In the genomic region with DNA sequence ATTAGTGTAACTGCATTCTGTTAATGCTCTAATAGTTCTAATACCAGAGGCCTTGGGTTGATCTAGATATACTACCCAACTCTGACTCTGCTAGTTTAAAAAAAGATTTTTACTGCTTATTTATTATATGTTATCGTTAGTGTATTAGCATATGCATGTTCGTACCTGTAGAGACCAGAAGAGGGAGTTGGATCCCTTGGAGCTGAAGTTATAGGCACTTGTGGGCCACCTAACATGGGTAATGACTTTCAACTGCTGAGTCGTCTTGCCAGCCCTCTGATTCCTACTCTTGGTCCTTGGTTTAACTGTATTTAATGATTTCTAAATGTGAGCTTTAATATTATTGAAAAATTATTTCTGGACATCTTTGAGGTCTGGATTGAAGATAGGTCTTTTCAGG, we compare ENCODE assay signal across 25 mouse cellular contexts.
"Had no signal": no experiment of that assay in that cellular context is flagged by ENCODE, and none has a peak within 500 bp of the region (broad histone marks: within the 10 kb centered on the region; RNA-seq: fewer than 3 reads in every experiment).

No protein-coding gene starts in this region.

- H3K4me3 ChIP-seq: heart, adult 2 months; heart, embryonic 13.5 days; heart, embryonic 15.5 days; hindbrain, embryonic 13.5 days; hindbrain, embryonic 15.5 days; left cerebral cortex, adult 2 months; limb, embryonic 13.5 days; limb, embryonic 15.5 days; liver, embryonic 12.5 days had no signal

- H3K27me3 ChIP-seq: heart, embryonic 13.5 days; heart, embryonic 15.5 days; hindbrain, embryonic 13.5 days; hindbrain, embryonic 15.5 days; limb, embryonic 13.5 days; limb, embryonic 15.5 days; liver, embryonic 12.5 days had no signal

- H3K27ac ChIP-seq: heart, adult 2 months; heart, embryonic 13.5 days; heart, embryonic 15.5 days; hindbrain, embryonic 13.5 days; hindbrain, embryonic 15.5 days; hindbrain, postnatal 0 days; left cerebral cortex, adult 2 months; limb, embryonic 13.5 days; limb, embryonic 15.5 days; liver, embryonic 12.5 days had no signal

- H3K36me3 ChIP-seq: heart, embryonic 15.5 days; limb, embryonic 15.5 days; liver, embryonic 12.5 days had no signal

- H3K4me2 ChIP-seq: heart, embryonic 11.5 days; heart, embryonic 13.5 days; heart, embryonic 15.5 days; hindbrain, embryonic 13.5 days; hindbrain, embryonic 15.5 days; limb, embryonic 13.5 days; limb, embryonic 15.5 days; liver, embryonic 12.5 days had no signal

- H3K4me1 ChIP-seq: heart, embryonic 13.5 days; heart, embryonic 15.5 days; hindbrain, embryonic 13.5 days; hindbrain, embryonic 15.5 days; limb, embryonic 13.5 days; limb, embryonic 15.5 days; liver, embryonic 12.5 days had no signal

- H3K9ac ChIP-seq: heart, embryonic 13.5 days; heart, embryonic 15.5 days; hindbrain, embryonic 13.5 days; hindbrain, embryonic 15.5 days; limb, embryonic 13.5 days; limb, embryonic 15.5 days; liver, embryonic 12.5 days had no signal

- ATAC-seq: hindbrain, postnatal 0 days; intestine, embryonic 16.5 days; liver, embryonic 12.5 days had no signal

- DNase-seq: gastrocnemius, postnatal 14 days; gastrocnemius, postnatal 36 days; heart, adult 11 months; heart, adult 2 months; heart, postnatal 14 days; heart, postnatal 36 days; kidney, adult 11 months; kidney, adult 2 months; kidney, adult 9 months; kidney, postnatal 10 days; kidney, postnatal 25 days; kidney, postnatal 4 days; layer of hippocampus, adult 9-11 months; left cerebral cortex, postnatal 4 days had no signal

- H3K9me3 ChIP-seq: heart, embryonic 13.5 days; heart, embryonic 15.5 days; hindbrain, embryonic 13.5 days; hindbrain, embryonic 15.5 days; limb, embryonic 13.5 days; limb, embryonic 15.5 days; liver, embryonic 12.5 days had no signal
